Mouse (Mus musculus): ENCODE measurements around the gene Cspg4.

DNA sequence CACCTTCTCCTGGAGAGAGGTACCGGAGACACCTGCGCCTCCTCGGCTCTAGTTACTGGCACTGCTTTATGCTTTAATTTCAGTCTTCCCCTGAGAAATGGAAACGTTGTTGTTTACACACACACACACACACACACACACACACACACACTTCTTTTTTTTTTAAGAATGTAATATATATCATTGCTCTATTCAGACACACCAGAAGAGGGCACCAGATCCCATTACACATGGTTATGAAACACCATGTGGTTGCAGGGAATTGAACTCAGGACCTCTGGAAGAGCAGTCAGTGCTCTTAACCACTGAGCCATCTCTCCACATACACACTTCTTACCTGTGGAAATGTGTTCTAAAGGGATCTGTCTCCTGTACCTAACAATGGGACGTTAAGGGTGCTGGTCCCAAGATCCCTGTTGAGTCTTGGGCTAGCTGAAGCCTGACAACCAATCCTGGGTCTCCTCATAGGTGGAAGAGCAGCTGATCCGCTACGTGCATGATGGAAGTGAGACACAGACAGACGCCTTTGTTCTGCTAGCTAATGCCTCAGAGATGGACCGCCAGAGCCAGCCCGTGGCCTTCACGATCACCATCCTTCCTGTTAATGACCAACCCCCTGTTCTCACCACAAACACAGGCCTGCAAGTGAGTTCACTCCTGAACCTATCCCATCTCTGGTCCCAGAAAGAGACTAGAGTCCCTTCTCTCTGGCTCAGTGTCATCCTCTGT, 25.9 kb downstream of the Cspg4 start:
- peak; percentile 18; the same call in 1 of the 2 replicates for TF ChIP-seq CTCF (IDR thresholded peaks at IDR 0.05)
- TF ChIP-seq EP300 (IDR thresholded peaks at IDR 0.05), result no peak

Measured in lung, postnatal 0 days (tissue).